Mouse (Mus musculus): ENCODE results near the gene March9.

- TF ChIP-seq POLR2A (IDR thresholded peaks at IDR 0.05; ENCODE audit: low read depth, low read length) (no peak), CTCF (IDR thresholded peaks at IDR 0.05; ENCODE audit: extremely low read depth, insufficient read length, insufficient replicate concordance, low read depth, low read length) (no peak)
Observed at GRCm38 (mm10) chr10:127101151-127101550, 41.2 kb upstream of the March9 start.
